Mouse (Mus musculus) forebrain, postnatal 0 days (tissue): ENCODE data around the gene Tbc1d15. TPM values are rescaled to one million over a fixed set of nuclear protein-coding genes. Genes with fewer than 3 reads are reported as not detected.
A peak's percentile ranks its signal among the peaks of the same experiment; 100 is the strongest.

Source experiments
- ATAC-seq: fragments of 200-750 bp; cut with Nextera tagmentation; 2 replicates; pipeline ENCODE4 v1.8.0; 2017; ENCODE audit warnings: mild to moderate bottlenecking, moderate library complexity
- DNase-seq: peaks from one replicate; pipeline ENCODE4 v3.0.0-alpha.2; 2015
- H3K27ac ChIP-seq: fragments of 300-500 bp; sonication (generic); 2 replicates; pipeline ENCODE4 v1.5.1; 2014; ENCODE audit warnings: low read depth, mild to moderate bottlenecking, antibody characterized with exemption, low read length, moderate library complexity, mixed read lengths
- H3K27me3 ChIP-seq: fragments of 300-500 bp; sonication (generic); 2 replicates; pipeline ENCODE4 v1.6.1; 2014; ENCODE audit warnings: mild to moderate bottlenecking, low read length, mixed read lengths; ENCODE audit not compliant: insufficient read depth
- H3K36me3 ChIP-seq: fragments of 300-500 bp; sonication (generic); 2 replicates; pipeline ENCODE4 v1.6.1; 2014; ENCODE audit warnings: mild to moderate bottlenecking, moderate library complexity; ENCODE audit not compliant: insufficient read depth
- H3K4me1 ChIP-seq: fragments of 300-500 bp; sonication (generic); 2 replicates; pipeline ENCODE4 v1.6.1; 2014; ENCODE audit warnings: antibody characterized with exemption; ENCODE audit not compliant: insufficient read depth
- H3K4me2 ChIP-seq: fragments of 300-500 bp; sonication (generic); 2 replicates; pipeline ENCODE4 v1.6.1; 2014; ENCODE audit warnings: low read depth, mild to moderate bottlenecking, moderate library complexity
- H3K4me3 ChIP-seq: fragments of 300-500 bp; sonication (generic); 2 replicates; pipeline ENCODE4 v1.5.1; 2014; ENCODE audit warnings: low read depth, low read length, mixed read lengths
- H3K9ac ChIP-seq: fragments of 300-500 bp; sonication (generic); 2 replicates; pipeline ENCODE4 v1.6.1; 2014; ENCODE audit warnings: mild to moderate bottlenecking
- H3K9me3 ChIP-seq: fragments of 300-500 bp; sonication (generic); 2 replicates; pipeline ENCODE4 v1.6.1; 2016; ENCODE audit warnings: low read length
- CTCF ChIP-seq: sonication (generic); IDR thresholded peaks from 2 replicates; pipeline ENCODE4 v1.5.1; 2016; ENCODE audit warnings: antibody characterized with exemption, control low read depth, low read depth
- WGBS: fragments of 180-500 bp; shearing (Covaris S2); extraction: QIAGEN DNeasy Blood & Tissue Kit; methylation state at CpG from one replicate; pipeline ENCODE4 v1.1.7; 2014; 5-methylcytosine and 5-hydroxymethylcytosine counted together
- polyA plus RNA-seq: library from polyadenylated mRNA; unstranded; fragments of >200 nt; fragmentation: Nextera tagmentation; extraction: Ambion mirVana; gene quantifications from 2 replicates; pipeline ENCODE4 v1.2.1, GENCODE M21; 2015
- total RNA-seq: library from RNA; depleted of rRNA; stranded (reverse); fragments of >200 nt; gene quantifications from 2 replicates; pipeline ENCODE4 v1.2.3, GENCODE M21; 2014; rRNA removed

Gene Tbc1d15
- total and polyA plus RNA-seq, 2 experiments from 2014 or later, result 10.3 to 31.3 TPM

- DNase-seq (peak; percentile 46), ATAC-seq (no peak; the same call in 1 of the 2 replicates)
- no peak overlapping the region for H3K4me3 ChIP-seq
- 62% methylated on average over 7 of the region's 7 CpGs for WGBS
- H3K27ac ChIP-seq, result no peak overlapping the region
- H3K4me1 ChIP-seq, result peaks cover 12% of the 10 kb centered on the region; the same call in 1 of the 2 replicates
- no peak for TF ChIP-seq CTCF
- H3K9me3 ChIP-seq, result no peaks in the 10 kb centered on the region
- no peak overlapping the region for H3K9ac ChIP-seq
- no peak overlapping the region for H3K4me2 ChIP-seq
- no peaks in the 10 kb centered on the region for H3K36me3 ChIP-seq
- H3K27me3 ChIP-seq, result no peaks in the 10 kb centered on the region
Observed at GRCm38 (mm10) chr10:115170496-115171350, 80.5 kb downstream of the Tbc1d15 start.

GRCm38 (mm10) chr10:115169410-115169809 is 81.9 kb downstream of the Tbc1d15 start:
- Histone ChIP-seq H3K4me2 (no peak overlapping the region), H3K27ac (no peak overlapping the region), H3K9ac (no peak overlapping the region), H3K9me3 (no peaks in the 10 kb centered on the region), H3K27me3 (no peaks in the 10 kb centered on the region), H3K4me1 (peaks cover 5% of the 10 kb centered on the region; the same call in 1 of the 2 replicates), H3K36me3 (no peaks in the 10 kb centered on the region), H3K4me3 (no peak overlapping the region)
- no peak for TF ChIP-seq CTCF
- ATAC-seq, result no peak
- WGBS, result 39% methylated on average over 9 of the region's 9 CpGs
- DNase-seq, result no peak

GRCm38 (mm10) chr10:115160289-115160688 is 91.0 kb downstream of the Tbc1d15 start:
- TF ChIP-seq CTCF, result no peak
- Histone ChIP-seq H3K4me2 (no peak overlapping the region), H3K27me3 (no peaks in the 10 kb centered on the region), H3K4me1 (no peaks in the 10 kb centered on the region; the same call in 1 of the 2 replicates), H3K4me3 (no peak overlapping the region), H3K9ac (no peak overlapping the region), H3K27ac (no peak overlapping the region), H3K9me3 (no peaks in the 10 kb centered on the region), H3K36me3 (no peaks in the 10 kb centered on the region)
- 73% methylated on average over 5 of the region's 5 CpGs for WGBS
- DNase-seq (no peak), ATAC-seq (no peak)

Other genes with a start within 250 kb of the Tbc1d15 start
- 0.10 and 0.46 TPM in 2 replicates for gene Tph2, start 66.4 kb downstream of the Tbc1d15 start, total RNA-seq
- 0.78 and 1.0 TPM in 2 replicates for gene Tph2, start 66.4 kb downstream of the Tbc1d15 start, polyA plus RNA-seq
- 31.2 and 34.7 TPM in 2 replicates for gene Rab21, start 64.1 kb upstream of the Tbc1d15 start, total RNA-seq
- gene Rab21, start 64.1 kb upstream of the Tbc1d15 start, polyA plus RNA-seq, result 10.7 and 14.8 TPM in 2 replicates
- 30.5 and 36.0 TPM in 2 replicates for gene Tmem19, start 111.0 kb upstream of the Tbc1d15 start, total RNA-seq
- gene Tmem19, start 111.0 kb upstream of the Tbc1d15 start, polyA plus RNA-seq, result 29.1 and 38.8 TPM in 2 replicates
- gene Thap2, start 133.0 kb upstream of the Tbc1d15 start, total RNA-seq, result 15.6 and 21.6 TPM in 2 replicates
- gene Thap2, start 133.0 kb upstream of the Tbc1d15 start, polyA plus RNA-seq, result 12.0 and 13.8 TPM in 2 replicates
- gene Zfc3h1, start 133.5 kb upstream of the Tbc1d15 start, total RNA-seq, result 36.2 and 46.2 TPM in 2 replicates
- 5.7 and 7.6 TPM in 2 replicates for gene Zfc3h1, start 133.5 kb upstream of the Tbc1d15 start, polyA plus RNA-seq